Mouse (Mus musculus) C2C12 (cell line): ENCODE results near the gene Denr. TPM values are rescaled to one million over a fixed set of nuclear protein-coding genes. Genes with fewer than 3 reads are reported as not detected.

Experiments used
- H3K27me3 ChIP-seq: one replicate; pipeline ENCODE4 v1.6.1; 2011; ENCODE audit not compliant: control insufficient read depth, insufficient read depth, insufficient read length
- H3K36me3 ChIP-seq: one replicate; pipeline ENCODE4 v1.6.1; 2011; ENCODE audit not compliant: control insufficient read depth, insufficient read depth
- H3K4me3 ChIP-seq: one replicate; pipeline ENCODE4 v1.5.1; 2011; ENCODE audit warnings: mild to moderate bottlenecking, control low read depth; ENCODE audit not compliant: poor library complexity, insufficient read depth, severe bottlenecking
- H3K79me2 ChIP-seq: one replicate; pipeline ENCODE4 v1.6.1; 2011; ENCODE audit not compliant: control insufficient read depth, insufficient read depth
- H3K79me3 ChIP-seq: one replicate; pipeline ENCODE4 v1.6.1; 2011; ENCODE audit warnings: low read depth, control low read depth
- H3ac ChIP-seq: one replicate; pipeline ENCODE3; 2011; ENCODE audit warnings: low read depth; ENCODE audit not compliant: control insufficient read depth, insufficient read length
- CEBPB ChIP-seq: IDR thresholded peaks from one replicate; pipeline ENCODE4 v1.6.1; 2011; ENCODE audit warnings: low read depth, mild to moderate bottlenecking, control low read depth, moderate library complexity
- CTCF ChIP-seq: IDR thresholded peaks from one replicate; pipeline ENCODE4 v1.5.1; 2011; ENCODE audit not compliant: control insufficient read depth, insufficient read depth, insufficient read length
- FOSL1 ChIP-seq: IDR thresholded peaks from one replicate; pipeline ENCODE4 v1.8.0; 2011; ENCODE audit warnings: mild to moderate bottlenecking, low read length; ENCODE audit not compliant: poor library complexity, insufficient read depth, severe bottlenecking
- MAX ChIP-seq: IDR thresholded peaks from one replicate; pipeline ENCODE4 v1.6.1; 2011; ENCODE audit warnings: mild to moderate bottlenecking, control low read depth
- MYOD1 ChIP-seq: IDR thresholded peaks from one replicate; pipeline ENCODE4 v1.6.1; 2011; ENCODE audit warnings: low read depth; ENCODE audit not compliant: control insufficient read depth, insufficient read length
- MYOG ChIP-seq: IDR thresholded peaks from one replicate; pipeline ENCODE4 v1.6.1; 2011; ENCODE audit not compliant: control insufficient read depth, insufficient read length; ENCODE audit errors: extremely low read depth
- USF1 ChIP-seq: IDR thresholded peaks from one replicate; pipeline ENCODE4 v1.6.1; 2011; ENCODE audit warnings: low read depth, mild to moderate bottlenecking, control low read depth, moderate library complexity
- polyA plus RNA-seq: library from polyadenylated mRNA; unstranded; fragments of >200 nt; fragmentation: generic; extraction: Trizol; gene quantifications from one replicate; pipeline ENCODE4 v1.2.1, GENCODE M21; 2012; ENCODE audit warnings: missing spikeins

Denr gene
- polyA plus RNA-seq, 1 experiment = 77.0 TPM

- H3K4me3 ChIP-seq = no peak overlapping the region
- peaks cover 14% of the 10 kb centered on the region for H3K79me2 ChIP-seq
- H3K79me3 ChIP-seq = peaks cover 6% of the 10 kb centered on the region
- no peaks in the 10 kb centered on the region for H3K36me3 ChIP-seq
- no peak overlapping the region for H3ac ChIP-seq
- no peaks in the 10 kb centered on the region for H3K27me3 ChIP-seq
- no peak for TF ChIP-seq MYOG
- no peak for TF ChIP-seq MAX
- no peak for TF ChIP-seq MYOD1
- TF ChIP-seq FOSL1 = no peak
- no peak for TF ChIP-seq USF1
Measured at GRCm38 (mm10) chr5:123970576-123970975, 63.6 kb downstream of the Denr start.

- no peak overlapping the region for H3K4me3 ChIP-seq
- TF ChIP-seq MYOD1 = no peak
- no peak for TF ChIP-seq FOSL1
- no peak for TF ChIP-seq USF1
- no peak for TF ChIP-seq CEBPB
- TF ChIP-seq MAX = no peak
- no peak for TF ChIP-seq CTCF
- TF ChIP-seq MYOG = no peak
- peaks cover 28% of the 10 kb centered on the region for H3K79me2 ChIP-seq
- H3K79me3 ChIP-seq = peaks cover 9% of the 10 kb centered on the region
- no peaks in the 10 kb centered on the region for H3K27me3 ChIP-seq
- no peak overlapping the region for H3ac ChIP-seq
- no peaks in the 10 kb centered on the region for H3K36me3 ChIP-seq
Measured at GRCm38 (mm10) chr5:123972453-123972852, 65.5 kb downstream of the Denr start.

- H3K36me3 ChIP-seq = no peaks in the 10 kb centered on the region
- H3K4me3 ChIP-seq = peak within 1 kb of the TSS; percentile 55
- peak within 1 kb of the TSS; percentile 59 for H3ac ChIP-seq
- peaks cover 38% of the 10 kb centered on the region for H3K79me2 ChIP-seq
- no peak for TF ChIP-seq CTCF
- peaks cover 12% of the 10 kb centered on the region for H3K79me3 ChIP-seq
- no peaks in the 10 kb centered on the region for H3K27me3 ChIP-seq
Measured at GRCm38 (mm10) chr5:123973299-123974178, 66.6 kb downstream of the Denr start, which contains the start of gene Hip1r. Gene Hip1r (plus strand): TSS chr5:123973628.

GRCm38 (mm10) chr5:123974179-123974485 lies 67.2 kb downstream of the Denr start:
- peak overlapping the region; percentile 59 for H3ac ChIP-seq
- H3K36me3 ChIP-seq = no peaks in the 10 kb centered on the region
- H3K79me3 ChIP-seq = peaks cover 16% of the 10 kb centered on the region
- H3K4me3 ChIP-seq = peak overlapping the region; percentile 55
- no peaks in the 10 kb centered on the region for H3K27me3 ChIP-seq
- TF ChIP-seq USF1 (no peak), FOSL1 (no peak), MAX (no peak), MYOG (no peak), CEBPB (no peak), MYOD1 (no peak), CTCF (no peak)
- peaks cover 43% of the 10 kb centered on the region for H3K79me2 ChIP-seq

GRCm38 (mm10) chr5:123974616-123975111 lies 67.7 kb downstream of the Denr start:
- no peaks in the 10 kb centered on the region for H3K36me3 ChIP-seq
- peak overlapping the region; percentile 55 for H3K4me3 ChIP-seq
- H3ac ChIP-seq = no peak overlapping the region
- peaks cover 18% of the 10 kb centered on the region for H3K79me3 ChIP-seq
- peaks cover 49% of the 10 kb centered on the region for H3K79me2 ChIP-seq
- no peaks in the 10 kb centered on the region for H3K27me3 ChIP-seq
- TF ChIP-seq MAX (no peak), MYOD1 (no peak), MYOG (no peak), CTCF (no peak), CEBPB (no peak), FOSL1 (no peak), USF1 (no peak)

- no peaks in the 10 kb centered on the region for H3K36me3 ChIP-seq
- H3K27me3 ChIP-seq = no peaks in the 10 kb centered on the region
- TF ChIP-seq CTCF = no peak
- peak; percentile 59 for TF ChIP-seq MYOD1
- TF ChIP-seq MYOG = no peak
- H3K79me3 ChIP-seq = peaks cover 18% of the 10 kb centered on the region
- H3K4me3 ChIP-seq = no peak overlapping the region
- peaks cover 56% of the 10 kb centered on the region for H3K79me2 ChIP-seq
- no peak overlapping the region for H3ac ChIP-seq
Measured at GRCm38 (mm10) chr5:123975668-123976180, 68.7 kb downstream of the Denr start.
